9 mouse cellular contexts compared by ENCODE assay signal in genomic region chr6:117646628-117647027, GRCm38 (mm10).
DNase-seq lines count a peak whose midpoint lies in the region; ATAC-seq lines count a peak whose summit lies in the region.
"Had no signal": no experiment of that assay in that cellular context is flagged by ENCODE, and none has a peak within 500 bp of the region (broad histone marks: within the 10 kb centered on the region; RNA-seq: fewer than 3 reads in every experiment).

No protein-coding gene starts in this region.

- H3K4me2 ChIP-seq in heart, embryonic 12.5 days = no peak overlapping the region
- H3K4me2 ChIP-seq in kidney, embryonic 16.5 days (replicated peaks; ENCODE audit: low read depth, low read length) = no peak overlapping the region
- H3K4me2 ChIP-seq: liver, embryonic 15.5 days had no signal

- peaks cover under 1% of the 10 kb centered on the region; the same call in 1 of the 2 replicates for H3K4me1 ChIP-seq in heart, embryonic 12.5 days (replicated peaks)
- peaks cover 1% of the 10 kb centered on the region; the same call in 1 of the 2 replicates for H3K4me1 ChIP-seq in kidney, embryonic 16.5 days (ENCODE audit: insufficient read depth, low read length)
- H3K4me1 ChIP-seq: liver, embryonic 15.5 days had no signal

- H3K4me3 ChIP-seq in heart, embryonic 12.5 days = no peak overlapping the region
- no peak overlapping the region for H3K4me3 ChIP-seq in kidney, embryonic 16.5 days (ENCODE audit: low read length)
- H3K4me3 ChIP-seq: liver, embryonic 15.5 days had no signal

- no peak overlapping the region for H3K27ac ChIP-seq in heart, embryonic 12.5 days (ENCODE audit: poor library complexity, severe bottlenecking)
- H3K27ac ChIP-seq in kidney, embryonic 16.5 days (ENCODE audit: low read length) = no peak overlapping the region
- H3K27ac ChIP-seq: liver, embryonic 15.5 days had no signal

- 54% methylated on average over 8 of the region's 8 CpGs for WGBS in heart, embryonic 12.5 days
- WGBS in kidney, embryonic 16.5 days = 80% methylated on average over 8 of the region's 8 CpGs

- peak; percentile 95 for DNase-seq in heart, adult 11 months
- peak; percentile 95 for DNase-seq in 3T3-L1 (ENCODE audit: low read depth, low spot score)
- DNase-seq in embryo, embryonic 11 days = peak; percentile 33
- peak; percentile 7 to 9 for DNase-seq in layer of hippocampus, postnatal 14 days (ENCODE audit: low spot score in 2 of 2)
- no peak for DNase-seq in retina, embryonic 14.5 days (ENCODE audit: low spot score)
- no peak for DNase-seq in urinary bladder, postnatal 25 days (ENCODE audit: low spot score)

- no peak for ATAC-seq in heart, embryonic 12.5 days (ENCODE audit: insufficient number of reproducible peaks, low FRiP score)
- ATAC-seq in kidney, embryonic 16.5 days (ENCODE audit: low FRiP score, low TSS enrichment) = no peak

- no peaks in the 10 kb centered on the region for H3K36me3 ChIP-seq in heart, embryonic 12.5 days
- no peaks in the 10 kb centered on the region for H3K36me3 ChIP-seq in kidney, embryonic 16.5 days (ENCODE audit: insufficient read depth, low read length)
- H3K36me3 ChIP-seq: liver, embryonic 15.5 days had no signal

- H3K9me3 ChIP-seq in heart, embryonic 12.5 days (replicated peaks) = no peaks in the 10 kb centered on the region
- no peaks in the 10 kb centered on the region for H3K9me3 ChIP-seq in kidney, embryonic 16.5 days (ENCODE audit: low read length)
- H3K9me3 ChIP-seq: liver, embryonic 15.5 days had no signal

- H3K9ac ChIP-seq in heart, embryonic 12.5 days = no peak overlapping the region
- H3K9ac ChIP-seq in kidney, embryonic 16.5 days (replicated peaks; ENCODE audit: low read length) = no peak overlapping the region
- H3K9ac ChIP-seq: liver, embryonic 15.5 days had no signal

- H3K27me3 ChIP-seq in heart, embryonic 12.5 days (replicated peaks) = peaks cover 13% of the 10 kb centered on the region; the same call in 1 of the 2 replicates
- no peaks in the 10 kb centered on the region for H3K27me3 ChIP-seq in kidney, embryonic 16.5 days (ENCODE audit: insufficient read depth, low read length)
- H3K27me3 ChIP-seq: liver, embryonic 15.5 days had no signal

Comparison
In these comparisons a context has a peak if more than half of its experiments do, and no peak if none do; other contexts are left out.
1. DNase-seq: peak in heart, adult 11 months (single experiment), 3T3-L1 (single experiment), embryo, embryonic 11 days (single experiment) and layer of hippocampus, postnatal 14 days (2 of 2); none in retina, embryonic 14.5 days (single experiment) and urinary bladder, postnatal 25 days (single experiment).